Mouse (Mus musculus): Measurements from ENCODE around the gene Sap30l. TPM values are rescaled to one million over a fixed set of nuclear protein-coding genes. Genes with fewer than 3 reads are reported as not detected.
"Not testable (repeated sequence)": the region's sequence is repeated elsewhere in the genome, so short reads cannot be mapped to it uniquely, and the experiment has no call there.

The Sap30l gene
- polyA plus RNA-seq, 1 experiment from 2014 or later: 11.8 TPM

DNA sequence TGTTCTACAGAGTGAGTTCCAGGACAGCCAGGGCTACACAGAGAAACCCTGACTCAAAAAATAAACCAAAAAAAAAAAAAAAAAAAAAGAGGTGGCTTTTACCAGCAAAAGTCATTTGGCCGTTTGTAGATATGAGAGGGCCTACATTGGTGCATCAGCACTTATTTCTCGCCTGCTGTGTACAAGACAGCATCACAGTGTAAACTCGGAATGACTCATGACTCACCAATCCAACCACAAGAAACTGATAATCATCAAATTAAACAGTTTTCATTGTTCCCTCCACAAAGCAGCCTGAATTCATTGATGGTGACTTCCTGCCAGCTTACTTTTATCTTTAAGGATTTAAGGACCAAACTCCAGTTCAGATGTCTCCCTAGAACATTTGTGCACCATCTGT, 3.6 kb downstream of the Sap30l start:
- Histone ChIP-seq H3K9me3 (ENCODE audit: control insufficient read depth, low read length) (no peaks in the 10 kb centered on the region), H3K27me3 (ENCODE audit: control insufficient read depth, insufficient read depth, low read length) (no peaks in the 10 kb centered on the region), H3K9ac (ENCODE audit: low read depth, low read length) (no peak overlapping the region), H3K4me2 (replicated peaks; ENCODE audit: low read depth, low read length) (no peak overlapping the region), H3K4me3 (ENCODE audit: low read depth, low read length) (no peak overlapping the region), H3K36me3 (ENCODE audit: control insufficient read depth, insufficient read depth, low read length) (no peaks in the 10 kb centered on the region), H3K4me1 (replicated peaks; ENCODE audit: control insufficient read depth, insufficient read depth, low read length) (peaks cover 6% of the 10 kb centered on the region; the same call in 1 of the 2 replicates), H3K27ac (ENCODE audit: low read depth, low read length) (no peak overlapping the region)
- WGBS: 88% methylated on average over 3 of the region's 3 CpGs
- DNase-seq (ENCODE audit: low spot score) (no peak), ATAC-seq (ENCODE audit: low FRiP score) (no peak)

DNA sequence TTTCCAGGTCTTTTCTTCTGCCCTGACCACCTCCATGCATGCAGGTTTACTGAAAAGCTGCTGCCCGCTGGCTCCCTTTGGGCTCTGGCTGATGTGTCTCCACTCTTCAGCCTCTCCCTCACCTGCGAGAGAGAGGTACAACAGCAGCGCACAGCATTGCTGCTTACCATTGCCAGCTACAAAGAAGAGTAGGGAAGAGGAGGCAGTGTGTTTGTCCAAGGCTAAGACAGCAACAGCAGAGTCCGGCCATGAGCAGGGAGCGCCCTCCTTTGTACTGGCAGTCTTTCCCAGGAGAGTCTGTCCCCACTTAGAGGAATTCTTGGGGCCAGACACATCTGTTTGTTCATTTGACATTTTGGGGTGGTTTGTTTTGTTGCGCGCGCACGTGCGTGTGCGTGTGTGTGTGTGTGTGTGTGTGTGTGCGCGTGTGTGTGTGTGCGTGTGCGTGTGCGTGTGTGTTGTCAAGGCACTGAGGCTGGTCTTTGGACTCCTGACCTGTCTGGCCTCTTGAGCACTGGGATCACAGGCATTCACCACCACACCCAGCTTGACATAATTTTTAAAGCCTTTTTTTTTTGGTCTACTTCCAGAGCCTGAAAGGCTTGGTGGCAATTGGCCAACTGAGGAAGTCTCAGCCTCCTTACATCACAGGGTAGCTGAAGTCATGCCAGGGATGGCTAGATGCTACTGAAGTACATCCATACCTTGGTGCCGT, 7.7 kb downstream of the Sap30l start:
- WGBS: 94% methylated on average over 17 of the region's 17 CpGs
- no peaks in the 10 kb centered on the region for H3K9me3 ChIP-seq (ENCODE audit: control insufficient read depth, low read length)
- H3K27me3 ChIP-seq (ENCODE audit: control insufficient read depth, insufficient read depth, low read length): no peaks in the 10 kb centered on the region
- H3K4me1 ChIP-seq (replicated peaks; ENCODE audit: control insufficient read depth, insufficient read depth, low read length): no peaks in the 10 kb centered on the region
- no peak overlapping the region for H3K4me2 ChIP-seq (replicated peaks; ENCODE audit: low read depth, low read length)
- H3K9ac ChIP-seq (ENCODE audit: low read depth, low read length): no peak overlapping the region
- DNase-seq (ENCODE audit: low spot score) (no peak), ATAC-seq (ENCODE audit: low FRiP score) (no peak)
- H3K4me3 ChIP-seq (ENCODE audit: low read depth, low read length): no peak overlapping the region
- peaks cover 9% of the 10 kb centered on the region; the same call in 1 of the 2 replicates for H3K36me3 ChIP-seq (ENCODE audit: control insufficient read depth, insufficient read depth, low read length)
- H3K27ac ChIP-seq (ENCODE audit: low read depth, low read length): no peak overlapping the region

DNA sequence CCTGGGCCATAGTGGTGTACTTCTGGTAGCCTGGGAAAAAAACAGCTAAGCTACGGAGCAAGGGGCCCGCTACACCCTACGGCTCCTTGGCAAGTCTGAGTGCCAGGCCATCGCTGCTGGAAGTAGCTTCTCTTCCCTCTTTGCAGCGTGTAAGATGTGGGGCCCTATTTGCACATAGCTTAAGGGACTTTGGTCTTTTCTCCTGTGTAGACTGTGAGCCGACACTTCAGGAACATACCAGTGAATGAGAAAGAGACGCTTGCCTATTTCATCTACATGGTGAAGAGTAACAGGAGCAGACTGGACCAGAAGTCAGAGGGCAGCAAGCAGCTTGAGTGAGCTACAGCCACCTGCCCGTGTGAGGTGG, 8.3 kb downstream of the Sap30l start:
- no peak for DNase-seq (ENCODE audit: low spot score)
- Histone ChIP-seq H3K9me3 (ENCODE audit: control insufficient read depth, low read length) (no peaks in the 10 kb centered on the region), H3K36me3 (ENCODE audit: control insufficient read depth, insufficient read depth, low read length) (peaks cover 9% of the 10 kb centered on the region; the same call in 1 of the 2 replicates), H3K27ac (ENCODE audit: low read depth, low read length) (no peak overlapping the region), H3K4me3 (ENCODE audit: low read depth, low read length) (no peak overlapping the region), H3K4me1 (replicated peaks; ENCODE audit: control insufficient read depth, insufficient read depth, low read length) (no peaks in the 10 kb centered on the region), H3K9ac (ENCODE audit: low read depth, low read length) (no peak overlapping the region), H3K27me3 (ENCODE audit: control insufficient read depth, insufficient read depth, low read length) (no peaks in the 10 kb centered on the region), H3K4me2 (replicated peaks; ENCODE audit: low read depth, low read length) (no peak overlapping the region)
- 94% methylated on average over 8 of the region's 8 CpGs for WGBS
- no peak for ATAC-seq (ENCODE audit: low FRiP score)

DNA sequence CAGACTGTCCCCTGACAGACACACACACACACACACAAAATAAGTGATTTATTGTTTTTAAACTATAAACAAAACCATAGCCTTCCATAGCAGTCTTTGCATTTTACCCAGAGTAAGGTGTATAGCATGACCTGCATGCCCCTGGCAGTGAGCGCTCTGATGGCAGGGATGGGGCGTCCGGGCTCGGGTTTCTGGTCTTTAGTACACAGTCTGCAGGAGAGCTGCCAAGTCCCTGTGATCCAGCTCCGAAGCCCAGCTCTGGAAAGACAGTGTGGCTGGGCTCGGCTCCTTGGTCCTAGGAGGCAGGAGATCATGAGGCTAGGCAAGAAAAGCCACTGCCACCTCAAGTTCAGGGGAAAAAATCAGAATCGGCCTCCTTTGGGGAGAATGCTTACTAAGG, 9.6 kb downstream of the Sap30l start:
- Histone ChIP-seq H3K9me3 (ENCODE audit: control insufficient read depth, low read length) (no peaks in the 10 kb centered on the region), H3K27ac (ENCODE audit: low read depth, low read length) (no peak overlapping the region), H3K9ac (ENCODE audit: low read depth, low read length) (no peak overlapping the region), H3K4me2 (replicated peaks; ENCODE audit: low read depth, low read length) (no peak overlapping the region), H3K36me3 (ENCODE audit: control insufficient read depth, insufficient read depth, low read length) (peaks cover 9% of the 10 kb centered on the region; the same call in 1 of the 2 replicates), H3K4me1 (replicated peaks; ENCODE audit: control insufficient read depth, insufficient read depth, low read length) (no peaks in the 10 kb centered on the region), H3K4me3 (ENCODE audit: low read depth, low read length) (no peak overlapping the region), H3K27me3 (ENCODE audit: control insufficient read depth, insufficient read depth, low read length) (no peaks in the 10 kb centered on the region)
- WGBS: 87% methylated on average over 7 of the region's 7 CpGs
- ATAC-seq (ENCODE audit: low FRiP score) (no peak), DNase-seq (ENCODE audit: low spot score) (no peak)

DNA sequence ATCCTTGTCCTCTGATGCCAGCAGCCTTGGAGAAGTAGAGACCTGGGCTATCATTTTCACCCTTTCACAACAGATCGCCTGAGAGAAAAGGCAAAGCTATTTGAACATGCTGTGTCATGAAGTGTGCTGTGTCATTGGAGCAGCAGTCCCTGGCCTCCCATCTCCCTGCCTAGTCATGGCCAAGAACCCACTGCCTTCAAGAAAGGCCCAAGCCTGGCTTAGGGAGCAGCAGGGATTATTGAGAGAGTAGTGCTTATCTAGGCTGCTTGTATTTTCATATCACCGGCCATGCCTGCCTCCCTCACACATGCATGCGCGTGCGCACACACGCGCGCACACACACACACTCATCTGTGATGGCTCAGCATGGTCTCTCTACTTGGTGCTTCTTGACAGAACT, 10.8 kb downstream of the Sap30l start:
- no peak overlapping the region for H3K9ac ChIP-seq (ENCODE audit: low read depth, low read length)
- no peak overlapping the region for H3K4me2 ChIP-seq (replicated peaks; ENCODE audit: low read depth, low read length)
- H3K4me3 ChIP-seq (ENCODE audit: low read depth, low read length): no peak overlapping the region
- ATAC-seq (ENCODE audit: low FRiP score) (no peak), DNase-seq (ENCODE audit: low spot score) (no peak)
- no peaks in the 10 kb centered on the region for H3K4me1 ChIP-seq (replicated peaks; ENCODE audit: control insufficient read depth, insufficient read depth, low read length)
- peaks cover 9% of the 10 kb centered on the region; the same call in 1 of the 2 replicates for H3K36me3 ChIP-seq (ENCODE audit: control insufficient read depth, insufficient read depth, low read length)
- H3K27me3 ChIP-seq (ENCODE audit: control insufficient read depth, insufficient read depth, low read length): no peaks in the 10 kb centered on the region
- H3K27ac ChIP-seq (ENCODE audit: low read depth, low read length): no peak overlapping the region
- 95% methylated on average over 8 of the region's 8 CpGs for WGBS
- H3K9me3 ChIP-seq (ENCODE audit: control insufficient read depth, low read length): no peaks in the 10 kb centered on the region

DNA sequence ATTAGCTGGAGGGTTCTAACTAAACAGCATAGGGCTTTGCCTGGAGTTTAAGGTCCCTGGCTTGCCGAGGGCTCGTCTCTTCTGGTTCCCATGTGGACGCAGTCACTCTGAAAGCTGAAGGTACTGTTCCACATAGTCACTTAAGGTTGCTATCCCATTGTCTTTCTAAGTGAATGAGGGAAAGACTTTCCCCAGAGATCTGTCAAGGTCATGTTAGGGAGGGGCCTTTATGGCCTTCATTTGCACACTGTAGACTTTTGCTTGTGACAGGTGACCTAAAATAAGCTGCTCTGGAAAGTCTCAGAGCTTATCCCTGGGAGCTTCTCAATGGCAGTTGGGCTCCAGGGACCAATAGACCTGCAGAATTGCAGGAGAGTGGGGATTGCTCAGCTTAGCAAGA, 12.2 kb downstream of the Sap30l start:
- DNase-seq (ENCODE audit: low spot score) (no peak), ATAC-seq (ENCODE audit: low FRiP score) (no peak)
- Histone ChIP-seq H3K9me3 (ENCODE audit: control insufficient read depth, low read length) (no peaks in the 10 kb centered on the region), H3K4me1 (replicated peaks; ENCODE audit: control insufficient read depth, insufficient read depth, low read length) (no peaks in the 10 kb centered on the region), H3K4me2 (replicated peaks; ENCODE audit: low read depth, low read length) (no peak overlapping the region), H3K36me3 (ENCODE audit: control insufficient read depth, insufficient read depth, low read length) (peaks cover 9% of the 10 kb centered on the region; the same call in 1 of the 2 replicates), H3K9ac (ENCODE audit: low read depth, low read length) (no peak overlapping the region), H3K4me3 (ENCODE audit: low read depth, low read length) (no peak overlapping the region), H3K27me3 (ENCODE audit: control insufficient read depth, insufficient read depth, low read length) (no peaks in the 10 kb centered on the region), H3K27ac (ENCODE audit: low read depth, low read length) (no peak overlapping the region)
- WGBS: 89% methylated on average over 3 of the region's 3 CpGs

DNA sequence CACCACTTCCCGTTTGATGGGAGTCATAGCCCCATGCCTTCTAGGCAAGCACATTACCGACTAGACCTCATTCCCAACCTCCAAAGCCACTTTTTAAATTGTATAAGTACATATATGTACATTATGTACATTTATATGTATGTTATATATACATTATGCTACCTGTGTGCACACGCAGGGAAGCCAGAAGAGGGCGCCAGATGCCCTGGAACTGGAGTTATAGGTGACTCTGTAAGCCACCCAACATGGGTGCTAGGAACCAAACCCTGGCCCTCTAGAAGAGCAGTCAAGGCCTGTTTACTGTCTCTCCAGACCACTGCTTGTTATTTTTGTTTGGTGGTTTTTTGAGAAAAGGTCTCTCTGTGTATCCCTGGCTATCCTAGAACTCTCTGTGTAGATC, 16.8 kb downstream of the Sap30l start:
- WGBS: 92% methylated on average over 4 of the region's 4 CpGs
- ATAC-seq (ENCODE audit: low FRiP score) (no peak), DNase-seq (ENCODE audit: low spot score) (no peak)
- H3K27me3 ChIP-seq (ENCODE audit: control insufficient read depth, insufficient read depth, low read length): no peaks in the 10 kb centered on the region
- no peak overlapping the region for H3K27ac ChIP-seq (ENCODE audit: low read depth, low read length)
- no peaks in the 10 kb centered on the region for H3K9me3 ChIP-seq (ENCODE audit: control insufficient read depth, low read length)
- H3K4me3 ChIP-seq (ENCODE audit: low read depth, low read length): no peak overlapping the region
- no peak overlapping the region for H3K9ac ChIP-seq (ENCODE audit: low read depth, low read length)
- no peaks in the 10 kb centered on the region for H3K4me1 ChIP-seq (replicated peaks; ENCODE audit: control insufficient read depth, insufficient read depth, low read length)
- no peak overlapping the region for H3K4me2 ChIP-seq (replicated peaks; ENCODE audit: low read depth, low read length)
- H3K36me3 ChIP-seq (ENCODE audit: control insufficient read depth, insufficient read depth, low read length): no peaks in the 10 kb centered on the region

DNA sequence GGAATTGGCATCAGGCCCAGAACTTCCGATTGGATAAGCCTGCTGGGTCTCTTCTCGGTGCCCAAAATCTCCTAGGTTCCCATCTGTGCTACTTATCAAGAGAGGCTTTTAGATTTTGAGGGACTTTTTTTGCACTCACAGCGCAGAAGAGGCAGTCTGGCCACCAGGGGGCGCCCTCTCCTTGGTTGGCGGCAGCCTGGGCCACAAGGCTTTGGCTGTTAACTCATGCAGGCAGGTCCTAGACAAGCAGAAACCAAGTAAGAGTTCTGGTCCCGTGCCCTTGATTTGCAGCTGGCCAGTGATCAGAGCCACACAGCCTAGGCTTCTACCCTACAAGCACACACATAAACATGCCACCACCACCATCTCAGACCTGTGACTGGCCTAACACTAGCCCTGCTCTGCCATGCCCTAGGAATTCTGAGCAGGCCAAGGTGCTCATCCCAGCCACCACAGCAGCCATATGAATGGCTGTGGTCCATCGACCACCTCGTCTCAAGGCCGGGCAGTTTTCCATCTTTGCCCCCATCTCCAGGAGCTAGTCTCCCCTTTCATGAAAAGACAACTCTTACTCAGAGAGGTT, 18.7 kb downstream of the Sap30l start:
- Histone ChIP-seq H3K4me1 (replicated peaks; ENCODE audit: control insufficient read depth, insufficient read depth, low read length) (no peaks in the 10 kb centered on the region), H3K27me3 (ENCODE audit: control insufficient read depth, insufficient read depth, low read length) (no peaks in the 10 kb centered on the region; the same call in 1 of the 2 replicates), H3K9me3 (ENCODE audit: control insufficient read depth, low read length) (no peaks in the 10 kb centered on the region), H3K4me2 (replicated peaks; ENCODE audit: low read depth, low read length) (no peak overlapping the region), H3K27ac (ENCODE audit: low read depth, low read length) (no peak overlapping the region), H3K9ac (ENCODE audit: low read depth, low read length) (no peak overlapping the region), H3K4me3 (ENCODE audit: low read depth, low read length) (no peak overlapping the region), H3K36me3 (ENCODE audit: control insufficient read depth, insufficient read depth, low read length) (no peaks in the 10 kb centered on the region)
- peak; percentile 90 for DNase-seq (ENCODE audit: low spot score)
- no peak for ATAC-seq (ENCODE audit: low FRiP score)
- WGBS: 33% methylated on average over 9 of the region's 9 CpGs

DNA sequence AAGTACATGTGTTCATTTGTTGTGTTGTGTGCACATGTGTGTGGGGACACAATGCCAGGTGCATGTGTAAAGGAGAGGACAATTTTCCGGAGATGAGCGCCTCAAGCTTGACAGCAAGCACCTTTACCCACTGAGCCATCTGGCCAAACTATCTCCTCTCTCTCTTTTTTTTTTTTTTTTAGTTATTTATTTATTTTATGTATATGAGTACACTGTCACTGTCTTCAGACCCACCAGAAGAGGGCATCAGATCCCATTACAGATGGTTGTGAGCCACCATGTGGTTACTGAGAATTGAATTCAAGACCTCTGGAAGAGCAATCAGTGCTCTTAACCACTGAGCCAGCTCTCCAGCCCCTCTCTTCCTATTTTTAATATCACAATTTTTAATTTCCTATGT, 21.7 kb downstream of the Sap30l start:
- not testable (repeated sequence) for H3K9ac ChIP-seq (ENCODE audit: low read depth, low read length); H3K9me3 ChIP-seq (ENCODE audit: control insufficient read depth, low read length); H3K36me3 ChIP-seq (ENCODE audit: control insufficient read depth, insufficient read depth, low read length); H3K4me1 ChIP-seq (replicated peaks; ENCODE audit: control insufficient read depth, insufficient read depth, low read length); H3K27ac ChIP-seq (ENCODE audit: low read depth, low read length); ATAC-seq (ENCODE audit: low FRiP score); H3K4me3 ChIP-seq (ENCODE audit: low read depth, low read length); H3K4me2 ChIP-seq (replicated peaks; ENCODE audit: low read depth, low read length); DNase-seq (ENCODE audit: low spot score)
- WGBS: 95% methylated on average over 2 of the region's 2 CpGs
- H3K27me3 ChIP-seq (ENCODE audit: control insufficient read depth, insufficient read depth, low read length): peaks cover 20% of the 10 kb centered on the region
